Mouse (Mus musculus): Measurements from ENCODE around the gene Saysd1.

Gene Saysd1

DNA sequence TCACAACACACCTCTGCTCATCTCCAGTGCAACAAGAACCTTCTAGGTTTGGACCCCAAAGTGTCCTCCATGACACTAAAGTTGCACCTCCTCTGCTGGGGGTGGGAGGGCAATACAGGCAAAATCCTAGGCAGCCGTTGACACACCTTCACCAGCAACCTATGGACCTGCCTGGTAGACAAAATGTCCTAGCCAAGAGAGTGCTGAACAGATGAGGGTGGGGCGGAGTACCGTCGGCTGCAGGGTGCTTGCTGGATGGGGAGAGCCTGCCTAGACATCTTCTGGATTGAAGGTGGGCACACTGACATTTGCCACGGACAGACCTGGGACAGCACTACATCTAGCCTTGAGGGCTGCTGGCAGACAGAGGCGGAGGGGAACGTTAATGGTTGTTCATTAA lies 26.1 kb upstream of the Saysd1 start:
- no peak for DNase-seq (ENCODE audit: low spot score in 2 of 2)

GRCm38 (mm10) chr14:20162686-20163085 lies 24.4 kb upstream of the Saysd1 start:
- DNase-seq (ENCODE audit: low spot score in 2 of 2), result peak in 1 of 2 experiments; percentile 32

DNA sequence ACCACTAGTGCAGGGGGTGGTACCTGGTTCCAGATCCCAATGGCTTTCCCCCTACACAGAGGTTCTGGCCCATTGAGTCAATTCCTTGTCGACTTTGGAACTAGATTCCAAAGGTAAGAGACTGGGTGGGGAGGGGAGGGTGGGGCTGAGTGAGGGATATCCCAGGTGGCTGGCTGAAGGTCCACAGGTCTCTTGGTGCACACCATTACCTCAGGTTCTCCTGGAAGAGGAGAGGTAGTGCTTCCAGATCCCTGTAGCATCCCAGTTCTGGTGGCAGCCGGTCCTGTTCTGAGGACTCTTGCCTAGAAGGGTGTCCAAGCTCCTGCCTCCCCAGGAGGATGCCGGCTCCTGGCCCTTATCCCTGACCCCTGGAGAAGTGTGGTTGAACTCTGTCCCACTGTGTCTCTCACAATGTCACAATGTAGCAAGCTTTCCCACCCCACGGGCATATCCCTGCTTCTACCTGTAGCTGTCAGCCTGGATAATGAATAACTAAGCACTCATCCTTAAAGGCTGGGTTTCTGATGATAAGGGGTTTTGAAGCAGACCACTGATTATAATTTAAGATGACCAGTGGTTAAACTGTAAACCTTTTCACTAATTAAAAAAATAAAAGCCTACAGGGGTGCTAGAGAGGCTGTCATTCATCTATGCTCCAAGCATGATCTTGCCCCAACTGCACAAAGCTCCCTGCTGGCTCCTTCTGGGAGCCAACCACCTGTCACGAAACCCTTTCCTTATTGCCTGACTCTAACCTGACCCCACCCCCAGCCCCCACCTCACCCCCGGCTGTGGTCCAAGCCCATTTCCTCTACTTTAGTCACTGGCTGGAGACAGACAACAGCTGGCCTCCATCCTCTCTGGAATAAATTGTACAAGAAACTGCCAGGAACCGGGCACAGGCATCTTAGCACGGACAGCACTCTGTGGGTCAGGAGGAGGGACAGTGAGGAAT lies 20.7 kb upstream of the Saysd1 start:
- DNase-seq (ENCODE audit: low spot score in 2 of 2), result no peak

- DNase-seq (ENCODE audit: low spot score in 2 of 2), result no peak
Measured at GRCm38 (mm10) chr14:20157595-20157994, 19.3 kb upstream of the Saysd1 start.

GRCm38 (mm10) chr14:20155718-20156117 lies 17.4 kb upstream of the Saysd1 start:
- no peak for DNase-seq (ENCODE audit: low spot score in 2 of 2)

DNA sequence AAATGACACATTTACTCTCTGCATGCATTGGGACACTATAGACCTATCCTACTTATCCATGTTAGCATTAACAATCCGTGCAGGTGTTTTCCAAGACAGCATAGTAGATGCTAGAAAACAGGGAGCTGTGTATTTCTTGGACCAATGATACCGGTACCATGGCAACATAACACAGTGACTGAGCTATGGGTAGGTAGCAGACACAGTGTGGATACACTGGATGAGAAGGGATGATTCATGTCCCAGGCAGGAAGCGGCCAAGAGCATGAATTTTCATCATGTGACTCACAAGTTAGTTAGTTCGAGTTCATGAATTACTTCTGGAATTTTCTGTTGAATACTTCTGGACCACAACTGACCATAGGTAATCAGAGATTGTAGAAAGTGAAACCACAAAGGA lies 16.6 kb upstream of the Saysd1 start:
- DNase-seq (ENCODE audit: low spot score in 2 of 2), result no peak

DNA sequence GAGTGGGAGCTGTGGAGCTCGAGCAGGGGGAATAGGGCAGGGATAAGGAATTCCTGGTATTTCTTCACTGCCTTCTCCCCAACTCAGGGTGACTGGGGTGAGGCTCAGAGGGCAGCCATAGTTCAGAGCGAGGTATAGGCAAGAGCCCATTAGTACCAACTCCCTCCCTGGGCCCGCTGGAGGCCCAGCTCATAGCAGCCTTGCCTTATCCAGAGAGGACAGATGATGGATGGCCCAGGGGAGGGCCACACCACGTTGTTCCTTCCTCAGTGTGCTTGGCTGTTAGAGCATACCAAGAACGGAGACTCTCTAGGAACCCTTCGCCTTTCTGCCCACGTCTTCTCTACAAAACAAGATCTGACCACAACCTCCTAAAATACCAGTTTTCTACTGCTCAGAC lies 15.9 kb upstream of the Saysd1 start:
- DNase-seq (ENCODE audit: low spot score in 2 of 2), result no peak

- DNase-seq (ENCODE audit: low spot score in 2 of 2), result peak in 1 of 2 experiments; percentile 30
Measured at GRCm38 (mm10) chr14:20149127-20150080, 11.1 kb upstream of the Saysd1 start.

- DNase-seq (ENCODE audit: low spot score in 2 of 2), result no peak
Measured at GRCm38 (mm10) chr14:20148514-20148913, 10.2 kb upstream of the Saysd1 start.

- no peak for DNase-seq (ENCODE audit: low spot score in 2 of 2)
Measured at GRCm38 (mm10) chr14:20147854-20148253, 9.5 kb upstream of the Saysd1 start.

- no peak for DNase-seq (ENCODE audit: low spot score in 2 of 2)
Measured at GRCm38 (mm10) chr14:20144093-20144492, 5.8 kb upstream of the Saysd1 start.

DNA sequence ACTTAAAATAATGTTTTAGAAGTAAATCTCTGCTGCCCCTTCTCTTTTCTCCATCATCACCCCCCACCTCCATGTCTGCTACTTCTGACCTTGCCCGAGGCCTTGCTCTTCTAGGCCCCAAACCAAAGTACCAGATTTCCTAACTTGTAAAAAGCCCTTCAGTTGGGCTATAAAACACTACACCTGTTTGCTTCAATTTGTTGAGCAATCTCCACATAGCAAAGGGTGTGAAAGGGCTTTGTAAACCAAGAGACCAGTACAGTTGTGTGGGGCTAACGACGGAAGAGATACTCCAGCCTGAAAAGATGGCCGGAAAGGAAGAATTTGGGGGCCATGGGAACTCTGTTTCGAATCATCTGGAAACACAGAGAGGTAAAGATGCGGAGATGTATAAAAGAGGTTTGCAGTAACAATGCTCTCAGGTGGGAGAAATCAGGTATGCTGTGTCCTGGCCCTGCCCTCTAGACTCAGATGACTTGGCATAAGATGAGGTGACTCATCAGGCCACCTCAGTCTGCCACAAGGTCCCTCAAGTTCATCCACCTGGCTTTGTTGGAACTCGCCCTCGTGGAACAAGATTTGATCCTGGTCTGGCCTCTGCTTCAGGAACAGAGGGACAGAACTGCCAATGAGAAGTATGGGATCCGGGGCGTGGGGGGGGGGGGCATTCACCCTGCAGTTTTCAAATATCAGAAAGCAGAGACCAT lies 3.2 kb downstream of the Saysd1 start:
- DNase-seq (ENCODE audit: low spot score in 2 of 2), result peak; percentile 28 to 51

DNA sequence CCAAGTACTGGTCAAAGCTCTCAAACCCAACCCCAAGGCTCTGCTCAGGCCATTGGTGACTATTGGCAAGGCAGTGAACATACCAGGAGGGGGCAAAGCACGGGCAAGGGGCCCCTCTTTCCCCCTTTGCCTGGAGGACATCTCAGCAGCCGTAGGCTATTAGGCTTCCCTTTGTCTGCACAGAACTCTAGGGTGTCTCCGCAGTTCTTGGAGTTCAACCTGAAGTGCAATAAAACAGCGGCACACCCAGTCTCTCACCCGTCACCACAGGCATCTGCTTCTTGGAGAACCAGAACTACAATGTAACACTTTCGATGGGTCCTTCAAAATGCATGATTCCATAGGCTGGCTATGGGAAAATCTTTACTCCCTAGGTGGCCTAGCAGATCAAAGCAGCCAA lies 10.2 kb downstream of the Saysd1 start:
- no peak for DNase-seq (ENCODE audit: low spot score in 2 of 2)

GRCm38 (mm10) chr14:20127406-20128087 lies 10.8 kb downstream of the Saysd1 start:
- no peak for DNase-seq (ENCODE audit: low spot score in 2 of 2)

DNA sequence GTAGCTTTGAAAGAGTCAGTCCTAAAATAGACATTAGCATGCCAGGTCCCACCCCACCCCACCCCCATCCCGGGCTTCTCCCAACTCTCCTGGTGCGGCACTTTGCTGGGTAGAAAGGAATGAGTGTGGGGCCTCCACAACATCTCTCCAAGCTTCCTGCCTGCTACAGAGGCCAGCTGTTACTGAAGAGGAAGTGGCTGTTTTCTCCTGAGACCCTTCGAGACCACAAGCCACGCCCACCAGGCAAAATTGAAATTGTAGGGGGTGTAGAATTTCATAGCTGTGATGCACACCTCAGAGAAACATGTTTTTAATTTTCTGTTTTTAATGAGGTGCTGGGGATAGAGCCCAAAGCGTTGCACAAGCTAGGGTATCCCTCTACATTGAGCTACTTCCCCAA lies 17.5 kb downstream of the Saysd1 start:
- DNase-seq (ENCODE audit: low spot score in 2 of 2), result no peak

DNA sequence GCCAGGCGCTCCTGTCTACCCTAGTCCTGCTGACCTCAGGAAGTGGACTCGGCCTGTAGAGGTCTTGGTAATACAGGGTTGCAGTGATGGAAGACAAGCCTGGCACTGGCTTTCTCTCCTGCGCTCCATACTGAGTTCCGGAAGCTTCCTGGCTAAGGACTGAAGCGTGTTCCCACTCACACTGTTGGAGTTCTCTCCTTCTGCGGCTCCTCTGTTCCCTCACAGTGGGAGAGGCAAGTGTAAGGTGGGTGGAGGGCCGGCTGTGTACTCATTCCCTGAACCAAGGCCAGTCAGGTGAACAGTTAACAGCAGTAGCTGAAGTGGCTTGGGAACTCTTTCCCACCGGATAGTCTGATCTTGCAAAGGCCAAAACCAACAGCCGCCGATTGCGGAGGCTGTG lies 18.3 kb downstream of the Saysd1 start:
- no peak for DNase-seq (ENCODE audit: low spot score in 2 of 2)

DNA sequence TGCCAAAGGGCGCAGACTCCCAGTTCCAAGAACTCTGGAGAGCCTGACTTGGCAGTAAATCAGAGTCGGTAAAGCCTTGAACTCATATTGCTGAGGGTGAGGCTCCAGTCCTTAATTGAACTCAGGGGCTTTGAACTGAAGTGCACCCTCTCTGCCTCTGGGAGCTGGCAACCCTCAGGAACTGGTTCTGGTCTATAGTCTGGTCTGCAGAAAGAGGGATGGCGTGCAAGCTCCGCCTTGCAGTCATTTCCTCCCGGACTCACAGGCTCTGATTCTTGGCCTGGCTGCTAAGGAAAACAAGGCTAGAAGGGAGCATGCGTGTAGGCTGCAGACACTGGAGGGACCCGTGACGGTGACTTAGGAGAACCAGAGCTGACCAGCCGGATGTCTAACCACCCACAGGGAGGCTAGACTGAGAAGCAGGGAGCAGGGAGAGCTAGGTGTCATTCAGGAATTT lies 22.2 kb downstream of the Saysd1 start:
- no peak for DNase-seq (ENCODE audit: low spot score in 2 of 2)

GRCm38 (mm10) chr14:20114951-20115350 lies 23.4 kb downstream of the Saysd1 start:
- DNase-seq (ENCODE audit: low spot score in 2 of 2), result no peak

DNA sequence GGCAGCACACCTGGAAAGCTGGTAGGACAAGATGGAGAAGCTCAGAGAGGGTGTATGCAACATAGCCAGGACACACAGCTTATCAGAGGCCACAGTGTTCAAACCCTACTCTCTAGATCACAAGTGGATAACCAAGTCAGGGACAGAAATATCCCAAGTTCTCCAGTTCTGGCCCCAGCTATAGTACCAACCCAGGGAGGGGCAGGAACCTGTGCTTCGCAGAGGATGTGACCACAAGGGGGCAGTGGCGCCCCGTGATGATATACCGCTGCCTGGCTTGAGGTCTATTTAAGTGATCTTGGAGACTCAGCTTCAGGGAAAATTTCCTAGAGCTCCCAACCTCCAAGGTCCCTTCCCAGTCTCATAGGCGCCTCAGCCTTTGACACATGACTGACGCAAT lies 24.4 kb downstream of the Saysd1 start:
- DNase-seq (ENCODE audit: low spot score in 2 of 2), result peak; percentile 81 to 85

DNA sequence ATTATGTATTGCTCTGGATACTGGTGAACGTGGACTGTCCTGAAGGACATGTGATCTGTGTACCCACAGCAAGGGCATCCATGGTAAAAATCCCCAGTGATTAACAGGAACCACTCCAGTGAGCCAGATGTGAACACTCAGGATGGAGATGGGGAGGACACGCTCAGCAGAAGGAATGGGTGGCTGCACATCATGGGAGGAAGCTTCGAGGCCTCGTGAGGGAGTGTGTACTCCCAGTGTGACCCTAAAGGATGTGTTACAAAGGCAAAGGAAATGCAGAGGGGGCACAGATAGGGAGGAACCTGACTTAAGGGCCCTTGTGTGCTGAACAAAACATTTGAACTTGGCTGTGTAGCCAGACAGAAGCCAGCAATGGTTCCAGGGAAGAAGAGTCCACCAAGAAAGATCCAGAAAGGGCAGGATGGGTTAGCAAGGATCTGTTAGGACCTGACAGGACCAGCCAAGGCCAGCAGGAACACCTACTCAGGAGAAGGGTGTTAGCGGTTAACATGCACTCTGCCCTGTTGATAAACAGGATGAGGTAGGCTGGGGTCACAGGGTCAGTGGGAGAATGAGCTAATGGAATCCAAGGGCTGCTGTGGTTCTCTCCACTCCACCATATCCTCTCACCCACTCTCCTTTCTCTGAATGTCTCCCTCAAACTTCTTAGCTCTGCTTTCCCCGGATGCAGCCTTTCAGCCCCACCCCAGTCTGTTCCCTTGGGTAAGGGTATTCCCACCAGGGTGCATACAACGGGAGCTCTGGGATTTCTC lies 25.0 kb downstream of the Saysd1 start:
- no peak for DNase-seq (ENCODE audit: low spot score in 2 of 2)

Measured in urinary bladder, postnatal 36 days (tissue).